In genomic region chr16:54354423-54354822, GRCm38 (mm10) we compare ENCODE assay signal across 20 mouse cellular contexts.
"Had no signal": no experiment of that assay in that cellular context is flagged by ENCODE, and none has a peak within 500 bp of the region (broad histone marks: within the 10 kb centered on the region; RNA-seq: fewer than 3 reads in every experiment).

No protein-coding gene starts in this region.

- H3K4me2 ChIP-seq: limb, embryonic 15.5 days; liver, embryonic 13.5 days; lung, embryonic 15.5 days; midbrain, embryonic 11.5 days; neural tube, embryonic 15.5 days; stomach, embryonic 15.5 days had no signal

- H3K36me3 ChIP-seq: limb, embryonic 15.5 days; liver, embryonic 13.5 days; lung, embryonic 15.5 days; neural tube, embryonic 15.5 days; stomach, embryonic 15.5 days had no signal

- H3K4me1 ChIP-seq: limb, embryonic 15.5 days; liver, embryonic 13.5 days; lung, embryonic 15.5 days; megakaryocyte, embryonic 14.5 days; neural tube, embryonic 15.5 days; stomach, embryonic 15.5 days had no signal

- H3K4me3 ChIP-seq: limb, embryonic 15.5 days; liver, embryonic 13.5 days; lung, embryonic 15.5 days; megakaryocyte, embryonic 14.5 days; myocyte; neural tube, embryonic 15.5 days; stomach, embryonic 15.5 days had no signal

- DNase-seq: kidney, adult 9 months; kidney, postnatal 36 days; layer of hippocampus, adult 9-11 months; layer of hippocampus, postnatal 36 days; liver, embryonic 13.5 days; liver, postnatal 0 days; lung, postnatal 14 days; right cerebral cortex, adult 18-20 months; right cerebral cortex, postnatal 4 days; spleen, adult 18-20 months; thymus, postnatal 4 days had no signal

- ATAC-seq: liver, postnatal 0 days had no signal

- H3K9ac ChIP-seq: limb, embryonic 15.5 days; liver, embryonic 13.5 days; liver, postnatal 0 days; lung, embryonic 15.5 days; neural tube, embryonic 15.5 days; stomach, embryonic 15.5 days had no signal

- H3K9me3 ChIP-seq: limb, embryonic 15.5 days; liver, embryonic 13.5 days; lung, embryonic 15.5 days; megakaryocyte, embryonic 14.5 days; neural tube, embryonic 15.5 days; stomach, embryonic 15.5 days had no signal

- H3K27ac ChIP-seq: kidney, postnatal 0 days; limb, embryonic 15.5 days; liver, embryonic 13.5 days; lung, embryonic 15.5 days; macrophage; neural tube, embryonic 15.5 days; stomach, embryonic 15.5 days had no signal

- H3K27me3 ChIP-seq: limb, embryonic 15.5 days; liver, embryonic 13.5 days; lung, embryonic 15.5 days; megakaryocyte, embryonic 14.5 days; neural tube, embryonic 15.5 days; stomach, embryonic 15.5 days had no signal
